Mouse (Mus musculus) heart, postnatal 14 days (tissue): ENCODE data around the gene Cfdp1. TPM values are rescaled to one million over a fixed set of nuclear protein-coding genes. Genes with fewer than 3 reads are reported as not detected.

ENCODE experiments used
- DNase-seq, 2 experiments: peaks; one replicate each; pipeline ENCODE4 v3.0.0; 2021 to 2022
- intact Hi-C: fragments of 180-260 bp; cut with DNase I; formaldehyde crosslinking; loops from one replicate; pipeline ENCODE4 v1.15.1; 2025
- long read RNA-seq, 2 experiments: library from polyadenylated mRNA; stranded (forward); transcript quantifications; one replicate each; pipeline ENCODE4 v2.0.0; 2021
- total RNA-seq, 2 experiments: library from RNA; stranded (reverse); gene quantifications; 2 replicates each; pipeline ENCODE4 v1.2.3; 2021

The Cfdp1 gene
- 10 to 100 TPM; 32.1 to 36.4 TPM for total RNA-seq
- long read RNA-seq, experiment 1, transcript Cfdp1-201 (7 exons, 1,178 nt): major isoform, 72 of 73 reads
- long read RNA-seq, experiment 1, partial matches to known transcripts: 0 of 73 reads
- long read RNA-seq, experiment 1, other reads (novel, unspliced or antisense): 1 of 73 reads
- long read RNA-seq, experiment 2, transcript Cfdp1-201 (7 exons, 1,178 nt): major isoform, 59 of 65 reads
- long read RNA-seq, experiment 2, partial matches to known transcripts: 4 of 65 reads
- long read RNA-seq, experiment 2, other reads (novel, unspliced or antisense): 2 of 65 reads

DNA sequence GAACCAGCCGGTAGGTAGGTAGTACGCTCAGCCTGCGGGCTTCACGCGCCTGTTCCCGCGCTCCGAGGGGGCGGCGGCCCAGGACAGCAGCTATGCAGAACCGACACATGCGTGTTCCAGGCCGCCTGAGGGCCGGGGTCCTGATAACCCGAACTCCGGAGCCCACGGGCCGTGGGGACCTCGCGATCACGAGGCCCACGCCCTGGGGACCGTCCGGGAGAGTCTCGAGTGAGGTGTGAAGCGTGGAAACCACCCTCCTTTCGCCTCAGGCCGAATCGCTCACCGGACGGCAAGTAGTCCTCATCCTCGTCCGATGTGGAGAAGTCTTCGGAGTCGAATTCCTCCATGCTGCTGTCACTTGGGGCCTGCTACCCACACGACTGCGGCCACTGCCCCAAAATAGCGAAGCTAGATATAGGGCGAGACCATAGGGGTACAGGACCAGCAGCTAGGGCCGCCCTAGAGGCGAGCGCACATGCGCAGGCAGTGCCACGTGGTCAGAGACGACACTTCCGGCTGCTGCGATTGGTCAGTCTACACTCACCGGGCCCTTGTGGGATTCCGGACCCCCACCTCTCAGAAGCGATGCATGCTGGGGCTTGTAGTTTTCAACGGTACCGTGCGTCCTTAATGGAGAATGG lies at the start of gene Cfdp1:
Cfdp1 (minus strand) TSS at position 431 of the 641 bp plus-strand sequence.
- DNase-seq: peak; percentile 93 to 96
- intact Hi-C loops: no loop called here

- DNase-seq: peak; percentile 9 to 25
- intact Hi-C loops: no loop called here
Measured at GRCm38 (mm10) chr8:111902080-111902479, 48.0 kb upstream of the Cfdp1 start.

GRCm38 (mm10) chr8:111898586-111898985 lies 44.5 kb upstream of the Cfdp1 start:
- intact Hi-C loops: no loop called here
- DNase-seq: no peak

DNA sequence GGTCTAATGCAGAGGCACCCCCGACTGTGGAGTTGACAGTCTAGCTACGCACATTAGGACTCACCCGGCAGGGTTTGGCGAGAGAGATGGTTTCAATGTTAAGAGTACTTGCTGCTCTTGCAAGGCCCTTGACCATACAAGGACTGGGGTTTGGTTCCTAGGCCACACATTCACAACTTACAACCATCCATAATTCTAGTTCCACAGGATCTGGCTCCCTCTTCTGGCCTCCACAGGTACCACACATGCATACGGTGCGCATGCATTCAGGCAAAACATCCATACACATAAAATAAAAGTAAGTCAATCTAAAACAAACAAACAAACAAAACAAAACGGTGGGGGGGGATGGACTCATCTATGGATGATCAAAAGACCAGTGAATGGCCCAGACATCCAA lies 40.9 kb upstream of the Cfdp1 start:
- DNase-seq: no peak
- intact Hi-C loops: no loop called here

- intact Hi-C loops: no loop called here
- DNase-seq: no peak
Measured at GRCm38 (mm10) chr8:111892615-111893014, 38.5 kb upstream of the Cfdp1 start.

DNA sequence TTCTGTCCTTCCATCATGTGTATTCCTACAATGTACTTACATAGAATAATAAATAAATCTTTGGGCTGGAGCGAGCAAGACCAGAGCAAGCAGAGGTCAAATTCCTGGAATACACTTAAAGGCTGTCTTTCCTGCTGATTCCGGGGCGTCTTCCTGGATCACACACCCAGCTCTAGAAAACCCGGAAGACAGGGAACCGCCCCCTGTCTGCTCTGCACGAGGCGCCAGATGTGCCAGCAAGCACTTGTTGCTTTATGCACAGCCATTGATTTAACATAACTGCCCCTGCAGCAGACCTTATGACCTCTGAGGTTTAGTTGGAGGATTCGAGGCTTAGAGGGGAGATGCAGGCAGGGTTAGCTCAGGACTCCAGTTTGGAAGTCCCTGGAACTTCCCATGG lies 37.9 kb upstream of the Cfdp1 start:
- DNase-seq: no peak
- intact Hi-C loops: no loop called here

DNA sequence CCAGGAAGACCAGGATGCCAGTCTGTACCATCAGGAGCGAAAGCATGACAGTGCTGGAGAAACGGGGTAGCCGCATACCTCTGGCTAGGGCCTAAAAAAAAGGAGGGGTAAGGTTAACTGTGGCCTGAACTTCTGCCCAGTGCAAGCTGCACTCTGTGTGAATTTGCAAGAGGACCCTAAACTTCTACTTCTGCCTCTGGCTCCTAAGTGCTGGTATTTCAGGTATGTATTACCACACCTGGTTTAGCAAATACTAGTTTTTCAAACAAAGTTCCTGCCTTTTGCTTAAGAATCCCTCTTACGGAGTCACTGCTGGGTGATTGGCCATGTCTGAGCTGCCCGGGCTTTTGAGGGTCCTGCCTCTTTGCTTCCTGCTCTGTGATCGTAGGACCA lies 36.8 kb upstream of the Cfdp1 start:
- intact Hi-C loops: no loop called here

GRCm38 (mm10) chr8:111889931-111890910 lies 36.1 kb upstream of the Cfdp1 start:
- intact Hi-C loops: loop anchor here (5.0 kb wide), 1 partner anchor 32 kb away; no protein-coding TSS in a partner anchor
- no peak for DNase-seq

More for the DNA sequence above, 36.8 kb upstream of the Cfdp1 start:
- DNase-seq: no peak

GRCm38 (mm10) chr8:111888091-111888650 lies 34.1 kb upstream of the Cfdp1 start:
- DNase-seq: no peak
- intact Hi-C loops: loop anchor here (5.0 kb wide), 1 partner anchor 34 kb away; no protein-coding TSS in a partner anchor

DNA sequence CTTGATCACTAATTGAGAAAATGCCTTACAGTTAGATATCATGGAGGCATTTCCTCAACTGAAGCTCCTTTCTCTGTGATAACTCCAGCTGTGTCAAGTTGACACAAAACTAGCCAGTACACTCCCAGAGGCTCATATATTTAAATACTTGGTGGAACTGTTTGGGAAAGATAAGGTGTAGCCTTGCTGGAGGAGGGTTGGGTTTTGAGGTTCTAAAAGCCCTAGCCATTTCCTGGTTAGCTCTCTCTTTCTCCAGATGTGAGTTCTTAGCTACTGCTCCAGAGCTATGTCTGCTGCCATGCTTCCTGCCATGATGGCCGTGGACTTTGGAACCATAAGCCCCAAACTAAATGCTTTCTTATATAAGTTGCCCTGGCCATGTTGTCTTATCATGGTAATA lies 33.4 kb upstream of the Cfdp1 start:
- no peak for DNase-seq
- intact Hi-C loops: loop anchor here (5.0 kb wide), 1 partner anchor 35 kb away; no protein-coding TSS in a partner anchor

GRCm38 (mm10) chr8:111883615-111884014 lies 29.5 kb upstream of the Cfdp1 start:
- intact Hi-C loops: no loop called here
- no peak for DNase-seq

- DNase-seq: peak; percentile 43 to 70
- intact Hi-C loops: loop anchor here (1.0 to 2.0 kb wide), 2 partner anchors 109 to 151 kb away; no protein-coding TSS in a partner anchor
Measured at GRCm38 (mm10) chr8:111881591-111881990, 27.5 kb upstream of the Cfdp1 start.

GRCm38 (mm10) chr8:111877711-111878110 lies 23.6 kb upstream of the Cfdp1 start:
- no peak for DNase-seq
- intact Hi-C loops: no loop called here

GRCm38 (mm10) chr8:111876355-111876948 lies 22.4 kb upstream of the Cfdp1 start, which contains the start of gene Tmem170:
Gene Tmem170 (minus strand): TSS chr8:111876750.
- intact Hi-C loops: no loop called here
- peak; percentile 97 to 98 for DNase-seq

- DNase-seq: no peak
- intact Hi-C loops: no loop called here
Measured at GRCm38 (mm10) chr8:111875758-111876157, 21.7 kb upstream of the Cfdp1 start.

GRCm38 (mm10) chr8:111871278-111871677 lies 17.2 kb upstream of the Cfdp1 start:
- DNase-seq: no peak
- intact Hi-C loops: no loop called here

DNA sequence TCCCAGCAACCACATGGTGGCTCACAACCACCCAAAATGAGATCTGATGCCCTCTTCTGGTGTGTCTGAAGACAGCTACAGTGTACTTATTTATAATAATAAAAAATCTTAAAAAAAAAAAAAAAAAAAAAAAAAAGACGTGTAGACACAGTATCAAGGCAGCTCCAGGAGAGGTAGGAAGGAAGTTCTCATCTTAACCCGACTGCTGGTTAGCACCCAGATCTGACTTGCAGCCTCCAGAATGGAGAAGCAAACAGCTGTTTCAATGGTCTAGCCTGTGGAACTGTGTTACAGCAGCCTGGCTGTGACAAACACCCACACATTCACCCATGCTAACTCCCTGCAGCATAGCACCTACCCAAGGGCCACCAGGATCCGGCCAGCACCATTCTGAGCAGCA lies 16.3 kb upstream of the Cfdp1 start:
- DNase-seq: no peak
- intact Hi-C loops: no loop called here

DNA sequence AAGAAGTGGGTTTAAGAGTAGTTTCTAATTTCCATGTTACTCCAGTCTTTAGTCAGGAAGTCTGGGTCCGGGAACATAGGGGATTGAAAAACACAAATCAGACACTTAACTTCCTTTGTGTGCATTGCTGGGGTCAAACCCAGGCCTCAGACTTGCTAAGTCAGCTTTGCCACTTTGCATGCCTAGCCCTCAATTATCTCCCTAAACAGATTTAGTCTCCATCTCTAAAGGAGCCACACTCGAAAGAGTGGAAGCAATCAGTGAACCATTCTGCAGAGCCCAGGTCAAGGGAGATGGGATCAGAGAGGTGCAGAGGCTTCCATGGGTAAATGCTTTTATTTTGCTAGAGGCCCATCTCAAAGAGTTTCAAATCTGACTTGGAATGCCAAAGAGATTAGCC lies 14.6 kb upstream of the Cfdp1 start:
- intact Hi-C loops: no loop called here
- no peak for DNase-seq

DNA sequence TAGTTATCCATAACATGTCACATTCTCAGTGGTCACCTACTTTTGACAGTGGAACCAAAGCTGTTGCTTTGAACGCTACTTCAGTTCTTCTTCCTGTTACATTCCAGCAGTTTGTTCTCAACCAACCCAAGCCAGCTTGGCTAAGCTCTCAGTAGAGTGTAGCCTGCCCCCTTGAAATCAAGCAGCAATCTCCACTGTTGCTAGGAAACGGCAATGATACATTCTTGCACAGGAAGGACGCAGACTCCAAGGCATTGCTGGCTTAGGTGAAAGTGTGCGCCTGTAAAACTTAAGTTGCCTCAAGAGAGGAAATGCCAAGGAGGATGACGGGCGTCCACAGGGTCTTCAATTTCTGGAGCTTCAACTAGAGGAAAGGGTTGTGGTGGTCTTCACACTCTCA lies 11.8 kb upstream of the Cfdp1 start:
- no peak for DNase-seq
- intact Hi-C loops: no loop called here
